Mouse (Mus musculus): Measurements from ENCODE around the gene Pde4dip. TPM values are rescaled to one million over a fixed set of nuclear protein-coding genes. Genes with fewer than 3 reads are reported as not detected.

The Pde4dip gene
- total RNA-seq, 2 experiments from 2014 or later = 1.4 to 2.9 TPM

GRCm38 (mm10) chr3:97810334-97810733 lies 78.2 kb downstream of the Pde4dip start:
- no peak for ATAC-seq (replicated peaks; ENCODE audit: low FRiP score, poor library complexity, severe bottlenecking)

GRCm38 (mm10) chr3:97805559-97805958 lies 82.9 kb downstream of the Pde4dip start:
- ATAC-seq (replicated peaks; ENCODE audit: low FRiP score, poor library complexity, severe bottlenecking) = no peak

DNA sequence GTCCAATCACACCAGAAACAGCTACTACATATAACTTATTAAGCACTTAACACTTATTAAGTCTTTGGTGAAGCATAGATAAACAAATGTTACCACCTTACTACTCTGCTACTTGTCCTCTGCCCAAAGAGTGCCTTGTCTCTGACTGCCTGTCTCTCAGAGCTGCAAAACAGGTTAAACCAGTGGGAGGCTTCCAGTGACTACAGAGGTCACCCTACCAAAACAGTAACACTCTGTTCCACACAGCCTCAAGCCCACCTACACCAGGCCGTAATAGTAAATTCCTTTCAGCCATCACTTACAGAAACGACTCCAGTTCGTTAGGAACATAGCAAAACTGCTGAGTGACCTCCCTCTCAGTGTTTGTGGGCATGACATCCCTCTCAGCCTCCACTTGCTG lies 84.8 kb downstream of the Pde4dip start:
- ATAC-seq (replicated peaks; ENCODE audit: low FRiP score, poor library complexity, severe bottlenecking) = no peak

DNA sequence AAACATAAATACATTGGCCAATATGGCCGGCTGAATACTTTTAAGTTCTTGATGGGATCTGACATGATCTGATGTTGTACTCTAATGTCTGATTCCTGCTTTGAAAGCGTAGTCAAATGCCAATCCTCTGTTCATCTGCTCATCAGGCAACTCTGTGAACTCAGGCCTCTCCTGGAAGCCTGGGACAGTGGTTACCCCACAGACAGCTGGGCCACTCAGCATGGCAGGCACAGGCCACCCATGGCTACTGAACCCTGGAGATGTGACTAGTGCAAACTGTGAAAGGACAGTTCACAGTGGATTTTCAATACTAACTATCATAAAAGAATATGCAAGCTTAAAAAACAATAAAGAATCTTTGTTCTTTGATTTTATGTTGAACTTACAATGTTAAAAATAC lies 85.6 kb downstream of the Pde4dip start:
- ATAC-seq (replicated peaks; ENCODE audit: low FRiP score, poor library complexity, severe bottlenecking) = no peak

DNA sequence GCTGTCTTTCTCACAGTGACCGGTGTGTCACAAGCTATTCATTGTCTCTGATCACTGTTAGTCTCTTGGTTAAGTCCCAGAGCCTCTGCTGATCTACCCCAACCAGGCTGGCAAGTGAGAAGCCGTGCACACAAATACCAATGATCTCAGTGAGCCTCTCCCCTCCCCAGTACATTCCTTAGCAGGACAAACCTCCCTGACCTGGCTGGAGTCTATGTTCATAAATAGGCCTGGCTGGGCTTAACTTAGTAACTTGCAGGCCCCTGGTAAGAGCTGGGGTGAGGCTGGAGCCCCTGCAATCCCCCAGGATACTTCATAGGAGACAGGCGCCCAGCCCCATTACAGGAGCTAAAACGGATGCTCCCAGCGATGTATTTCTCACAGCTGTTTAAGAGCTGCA lies 86.2 kb downstream of the Pde4dip start:
- ATAC-seq (replicated peaks; ENCODE audit: low FRiP score, poor library complexity, severe bottlenecking) = no peak

DNA sequence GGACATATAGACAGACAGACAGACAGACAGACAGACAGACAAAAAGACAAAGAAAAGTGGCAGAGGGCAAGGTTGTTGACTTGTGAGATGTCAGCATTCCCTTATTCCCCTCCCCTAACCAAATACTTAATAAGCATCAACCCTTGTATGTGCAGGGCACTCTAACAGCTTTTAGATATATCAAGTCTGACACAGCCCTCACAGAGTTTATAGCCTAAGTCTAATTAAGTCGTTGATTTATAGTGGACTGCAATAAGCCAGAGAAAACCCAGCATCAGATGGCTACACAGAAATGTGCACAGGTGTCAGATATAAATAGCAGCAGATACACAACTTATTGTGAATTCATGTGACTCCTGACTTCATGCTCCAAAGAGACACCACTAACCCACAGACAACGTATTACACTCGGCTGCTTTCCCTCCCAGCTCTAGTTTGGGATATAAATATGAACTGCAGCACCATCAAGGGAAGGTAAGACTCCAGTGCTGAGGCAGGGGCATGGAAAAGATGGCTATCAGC lies 87.3 kb downstream of the Pde4dip start:
- no peak for ATAC-seq (replicated peaks; ENCODE audit: low FRiP score, poor library complexity, severe bottlenecking)

DNA sequence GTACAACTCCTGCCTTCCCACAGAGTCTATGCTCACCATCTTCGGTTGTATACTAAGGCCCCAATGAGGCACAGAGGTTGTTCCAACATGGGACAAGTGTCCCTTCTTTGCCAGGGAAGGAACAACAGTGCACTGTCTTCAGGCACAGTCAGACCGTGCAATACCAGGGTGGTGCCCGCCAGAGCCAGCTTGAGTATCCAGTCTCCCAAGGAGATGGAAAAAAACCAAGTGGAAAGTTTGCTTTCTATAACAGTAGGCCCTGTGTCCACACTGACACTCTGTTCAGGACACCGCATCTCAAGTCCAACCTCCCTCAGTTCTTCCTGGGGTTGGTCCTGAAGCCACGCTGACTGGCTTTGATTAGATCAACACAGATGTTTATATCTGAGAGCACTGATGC lies 87.8 kb downstream of the Pde4dip start:
- no peak for ATAC-seq (replicated peaks; ENCODE audit: low FRiP score, poor library complexity, severe bottlenecking)

DNA sequence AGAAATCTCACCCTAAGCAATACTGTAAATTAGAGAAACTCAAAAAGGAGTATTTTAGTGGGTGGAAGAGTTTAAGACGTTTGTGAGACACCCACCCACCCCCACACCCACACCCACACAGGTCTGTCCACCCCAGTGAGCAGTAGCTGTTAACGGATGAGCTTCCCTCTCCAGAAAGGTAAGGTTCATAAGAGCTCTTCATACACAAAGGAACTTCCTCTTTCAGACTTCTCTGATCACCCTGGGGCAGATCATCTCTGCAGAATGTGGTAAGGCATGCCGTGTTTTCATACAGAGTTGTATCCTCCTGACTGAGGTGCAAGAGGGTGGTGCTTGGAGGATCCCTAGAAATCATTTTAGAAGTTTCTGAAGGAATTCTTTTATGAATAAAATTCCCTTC lies 88.5 kb downstream of the Pde4dip start:
- ATAC-seq (replicated peaks; ENCODE audit: low FRiP score, poor library complexity, severe bottlenecking) = no peak

DNA sequence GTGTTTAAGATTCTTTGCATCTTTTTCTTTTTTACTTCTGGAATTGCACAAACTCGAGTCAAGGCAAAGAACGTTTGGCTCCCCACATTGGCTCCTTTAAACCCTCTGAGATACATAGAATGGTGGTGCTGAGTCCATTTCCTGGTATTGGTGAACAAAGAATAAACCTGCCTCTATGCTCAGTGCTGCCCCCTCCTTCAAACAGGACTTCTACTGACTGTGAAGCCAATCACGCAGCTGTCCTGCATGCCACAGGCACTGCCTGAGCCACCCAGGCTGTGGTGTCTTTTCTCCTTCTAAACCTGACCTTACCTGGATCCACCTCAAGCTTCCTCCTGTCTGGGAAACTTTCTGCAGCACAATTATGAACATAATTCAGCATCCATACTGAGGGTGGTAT lies 89.2 kb downstream of the Pde4dip start:
- no peak for ATAC-seq (replicated peaks; ENCODE audit: low FRiP score, poor library complexity, severe bottlenecking)

GRCm38 (mm10) chr3:97797371-97797770 lies 91.1 kb downstream of the Pde4dip start:
- ATAC-seq (replicated peaks; ENCODE audit: low FRiP score, poor library complexity, severe bottlenecking) = no peak

GRCm38 (mm10) chr3:97793995-97794394 lies 94.5 kb downstream of the Pde4dip start:
- ATAC-seq (replicated peaks; ENCODE audit: low FRiP score, poor library complexity, severe bottlenecking) = no peak

GRCm38 (mm10) chr3:97790150-97790549 lies 98.4 kb downstream of the Pde4dip start:
- ATAC-seq (replicated peaks; ENCODE audit: low FRiP score, poor library complexity, severe bottlenecking) = no peak

- no peak for ATAC-seq (replicated peaks; ENCODE audit: low FRiP score, poor library complexity, severe bottlenecking)
Observed at GRCm38 (mm10) chr3:97789317-97789716, 99.2 kb downstream of the Pde4dip start.

DNA sequence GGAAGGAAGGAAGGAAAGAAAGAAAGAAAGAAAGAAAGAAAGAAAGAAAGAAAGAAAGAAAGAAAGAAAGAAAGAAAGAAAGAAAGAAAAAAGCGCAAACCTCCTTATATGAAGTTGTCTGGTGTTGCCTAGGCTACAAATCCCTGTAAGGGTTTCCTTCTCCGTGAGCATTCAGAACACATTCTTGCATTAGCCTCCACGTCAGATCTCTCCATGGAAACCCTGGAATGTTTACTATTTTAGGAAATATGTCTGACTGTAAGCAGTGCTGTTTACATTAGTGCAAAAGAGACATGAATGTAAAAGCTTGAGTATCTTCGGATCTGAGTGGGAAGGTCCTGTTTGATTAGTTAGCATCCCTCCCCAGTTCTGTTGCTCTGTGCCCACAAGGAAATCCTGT lies 112.3 kb downstream of the Pde4dip start:
- no peak for ATAC-seq (replicated peaks; ENCODE audit: low FRiP score, poor library complexity, severe bottlenecking)

- no peak for ATAC-seq (replicated peaks; ENCODE audit: low FRiP score, poor library complexity, severe bottlenecking)
Observed at GRCm38 (mm10) chr3:97775742-97776141, 112.8 kb downstream of the Pde4dip start.

DNA sequence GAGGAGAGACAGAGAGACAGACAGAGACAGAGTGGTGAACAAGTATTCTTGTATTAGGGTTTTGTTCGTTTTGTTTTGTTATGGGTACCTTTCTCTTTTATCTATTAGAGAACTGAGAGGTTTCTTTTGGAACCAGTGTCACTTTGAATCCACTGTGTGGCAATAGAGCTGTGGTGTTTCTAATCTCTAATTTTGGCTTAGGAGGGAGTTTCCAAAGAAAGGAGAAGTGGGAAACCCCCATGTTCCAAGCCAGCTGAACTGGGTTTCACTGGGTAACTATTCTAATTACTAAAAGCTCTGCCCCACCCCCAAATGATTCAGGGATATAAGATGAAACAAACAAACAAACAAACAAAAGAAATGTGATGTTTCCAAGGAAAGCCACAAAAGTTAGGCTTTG lies 113.6 kb downstream of the Pde4dip start:
- no peak for ATAC-seq (replicated peaks; ENCODE audit: low FRiP score, poor library complexity, severe bottlenecking)

DNA sequence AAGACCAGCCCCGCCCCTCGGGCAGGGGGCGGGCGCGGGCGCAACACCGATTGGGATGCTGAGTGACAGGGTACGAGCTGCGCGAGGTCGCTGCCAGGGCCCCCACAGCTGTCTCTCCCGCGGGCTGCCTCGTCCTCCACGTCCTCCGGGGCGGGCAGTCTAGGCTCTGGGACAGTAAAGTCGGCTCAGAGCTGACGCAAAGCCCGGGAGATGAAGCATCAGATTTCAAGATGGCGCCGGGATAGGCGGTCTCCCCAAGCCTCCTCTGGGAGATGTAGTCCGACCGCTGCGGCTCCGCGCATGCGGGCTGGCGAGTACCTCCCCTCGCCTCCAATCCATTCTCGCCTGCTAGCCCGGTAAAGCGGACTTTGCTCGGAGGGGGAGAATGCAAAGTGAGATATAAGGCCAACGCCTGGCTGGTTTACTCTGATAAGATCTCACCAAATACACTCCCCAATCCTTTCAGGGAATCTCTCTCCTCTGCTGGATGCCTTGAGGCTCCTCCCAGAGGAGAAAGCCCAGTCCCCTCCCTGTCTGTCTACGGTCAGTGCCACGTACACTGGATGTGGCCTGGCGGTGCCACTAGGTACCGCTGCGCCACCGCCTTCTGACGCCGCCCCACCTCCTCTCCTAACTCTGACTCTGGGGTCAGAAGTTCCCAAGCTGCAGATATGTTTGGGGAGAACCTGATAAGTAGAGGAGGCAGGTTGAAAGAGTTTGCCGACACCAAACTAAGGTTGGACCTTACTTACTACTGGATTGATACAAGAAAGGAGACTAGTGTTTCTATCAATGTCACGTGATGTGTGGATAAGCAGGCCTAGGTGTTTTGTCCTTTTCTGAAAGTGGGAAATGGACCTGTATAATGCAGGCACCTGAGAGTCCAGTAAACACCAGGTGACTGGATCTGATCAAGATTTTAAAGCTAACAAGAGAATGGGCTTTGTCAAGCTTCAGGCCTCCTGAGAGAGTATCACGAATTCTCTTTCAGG lies 120.4 kb downstream of the Pde4dip start:
- peak; percentile 57 for ATAC-seq (replicated peaks; ENCODE audit: low FRiP score, poor library complexity, severe bottlenecking)

DNA sequence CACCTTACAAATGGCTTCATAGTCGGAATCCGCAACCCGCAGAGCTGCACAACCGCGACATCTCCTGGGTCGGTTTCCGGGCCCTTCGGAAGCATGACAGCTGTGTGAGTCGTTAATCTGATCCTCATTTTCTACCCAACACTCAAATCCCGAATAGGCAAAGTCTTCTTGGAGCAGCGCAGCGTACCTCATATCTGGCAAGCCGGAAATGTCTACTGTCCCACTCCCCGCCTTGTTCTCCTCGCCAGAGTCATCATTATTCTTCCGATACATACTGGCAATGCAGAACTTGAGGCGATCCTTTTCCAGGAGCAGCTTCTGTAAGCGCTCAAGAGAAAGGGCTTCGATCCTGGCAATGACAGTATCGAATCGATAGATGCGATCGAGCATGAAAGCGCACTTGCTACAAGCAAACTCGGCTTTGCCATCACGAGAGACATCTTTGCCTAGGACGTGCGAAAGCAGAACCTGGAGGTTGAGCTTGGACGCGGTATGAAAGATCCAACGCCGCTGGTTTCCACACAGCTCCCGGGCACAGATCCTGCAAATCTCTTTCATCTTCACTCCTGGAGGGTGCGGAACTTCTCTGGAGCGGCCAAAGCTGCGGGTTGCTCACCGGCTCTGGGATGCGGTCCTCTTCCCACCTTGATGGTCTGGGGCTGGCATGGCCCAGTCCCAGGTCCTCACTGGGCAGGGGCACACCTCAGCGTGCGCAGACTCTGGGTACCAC lies 121.3 kb downstream of the Pde4dip start:
- ATAC-seq (replicated peaks; ENCODE audit: low FRiP score, poor library complexity, severe bottlenecking) = no peak; the same call in 1 of the 2 replicates

DNA sequence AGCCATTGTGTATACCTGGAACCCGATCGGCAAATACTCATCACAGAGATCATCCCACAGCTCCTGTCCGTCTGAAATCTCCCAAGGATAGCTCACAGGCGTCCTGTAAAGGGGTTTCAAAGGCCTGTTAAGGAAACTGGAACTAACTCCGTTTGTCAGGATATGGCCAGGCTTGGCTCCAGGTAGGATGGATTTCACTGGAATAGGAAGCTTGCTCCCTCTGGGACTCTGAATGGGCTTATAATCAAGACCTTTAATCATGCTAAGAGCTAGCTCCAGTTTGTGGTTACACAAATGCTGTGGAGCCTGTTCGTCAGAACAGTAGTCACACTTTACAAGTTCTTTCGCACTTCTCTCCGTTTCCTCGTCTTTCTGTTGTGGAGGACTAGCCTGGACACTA lies 122.0 kb downstream of the Pde4dip start:
- ATAC-seq (replicated peaks; ENCODE audit: low FRiP score, poor library complexity, severe bottlenecking) = no peak

DNA sequence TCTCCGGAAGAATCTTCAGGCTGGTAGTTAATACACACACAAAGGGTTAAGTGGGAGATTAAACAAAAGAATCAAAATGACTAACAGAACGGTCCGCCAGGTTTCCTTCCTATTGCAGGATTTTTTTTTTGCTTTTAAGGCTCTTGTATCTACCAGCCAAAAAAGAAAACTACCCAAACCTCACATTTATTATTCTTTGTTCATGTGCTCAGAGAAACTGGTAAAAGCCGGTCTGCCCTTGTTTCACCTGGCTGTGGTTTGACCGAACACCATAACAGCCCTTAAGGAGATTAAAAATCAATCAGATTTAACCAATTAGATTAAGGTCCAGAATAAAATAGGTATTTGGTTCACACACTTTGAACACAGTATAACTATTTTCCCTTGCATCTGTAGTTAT lies 124.4 kb downstream of the Pde4dip start:
- ATAC-seq (replicated peaks; ENCODE audit: low FRiP score, poor library complexity, severe bottlenecking) = no peak

- ATAC-seq (replicated peaks; ENCODE audit: low FRiP score, poor library complexity, severe bottlenecking) = no peak
Observed at GRCm38 (mm10) chr3:97761951-97762350, 126.6 kb downstream of the Pde4dip start.

Data from erythroblast, adult 5-6 weeks (primary cell).